Mouse (Mus musculus) midbrain, embryonic 12.5 days (tissue): ENCODE measurements around the gene Enpp5. TPM values are rescaled to one million over a fixed set of nuclear protein-coding genes. Genes with fewer than 3 reads are reported as not detected.

ENCODE experiments used
- ATAC-seq: fragments of 200-750 bp; cut with Nextera tagmentation; 2 replicates; pipeline ENCODE4 v1.8.0; 2017; ENCODE audit warnings: low read depth, moderate TSS enrichment, moderate library complexity; ENCODE audit not compliant: low FRiP score
- H3K27ac ChIP-seq: fragments of 300-500 bp; sonication (generic); replicated peaks from 2 replicates; pipeline ENCODE4 v1.5.1; 2016; ENCODE audit warnings: mild to moderate bottlenecking
- H3K27me3 ChIP-seq: fragments of 300-500 bp; sonication (generic); 2 replicates; pipeline ENCODE4 v1.6.1; 2016; ENCODE audit warnings: mild to moderate bottlenecking
- H3K36me3 ChIP-seq: fragments of 300-500 bp; sonication (generic); 2 replicates; pipeline ENCODE4 v1.6.1; 2016
- H3K4me1 ChIP-seq: fragments of 300-500 bp; sonication (generic); 2 replicates; pipeline ENCODE4 v1.6.1; 2016
- H3K4me2 ChIP-seq: fragments of 300-500 bp; sonication (generic); replicated peaks from 2 replicates; pipeline ENCODE4 v1.6.1; 2016; ENCODE audit warnings: mild to moderate bottlenecking, moderate library complexity
- H3K4me3 ChIP-seq: fragments of 300-500 bp; sonication (generic); 2 replicates; pipeline ENCODE4 v1.5.1; 2016; ENCODE audit warnings: mild to moderate bottlenecking
- H3K9ac ChIP-seq: fragments of 300-500 bp; sonication (generic); replicated peaks from 2 replicates; pipeline ENCODE4 v1.6.1; 2016; ENCODE audit warnings: mild to moderate bottlenecking, moderate library complexity
- H3K9me3 ChIP-seq: fragments of 300-500 bp; sonication (generic); 2 replicates; pipeline ENCODE4 v1.6.1; 2016; ENCODE audit warnings: mild to moderate bottlenecking
- WGBS: fragments of 180-500 bp; shearing (Covaris S2); methylation state at CpG from one replicate; pipeline ENCODE4 v1.1.7; 2016; 5-methylcytosine and 5-hydroxymethylcytosine counted together
- polyA plus RNA-seq: library from polyadenylated mRNA; unstranded; fragments of >200 nt; fragmentation: Nextera tagmentation; extraction: Ambion mirVana; gene quantifications from 2 replicates; pipeline ENCODE4 v1.2.1, GENCODE M21; 2016

Enpp5 gene
- polyA plus RNA-seq, 1 experiment from 2014 or later, result 29.9 TPM

GRCm38 (mm10) chr17:44134545-44134944 is 55.9 kb downstream of the Enpp5 start:
- no peaks in the 10 kb centered on the region for H3K9me3 ChIP-seq
- no peak overlapping the region; the same call in 1 of the 2 replicates for H3K27ac ChIP-seq
- H3K4me3 ChIP-seq, result no peak overlapping the region
- no peak overlapping the region for H3K4me2 ChIP-seq
- ATAC-seq, result no peak
- H3K4me1 ChIP-seq, result no peaks in the 10 kb centered on the region
- H3K27me3 ChIP-seq, result no peaks in the 10 kb centered on the region
- H3K36me3 ChIP-seq, result no peaks in the 10 kb centered on the region
- H3K9ac ChIP-seq, result no peak overlapping the region
- 79% methylated on average over 9 of the region's 9 CpGs for WGBS

GRCm38 (mm10) chr17:44136018-44136417 is 57.4 kb downstream of the Enpp5 start:
- 79% methylated on average over 8 of the region's 8 CpGs for WGBS
- no peak overlapping the region for H3K9ac ChIP-seq
- H3K27me3 ChIP-seq, result no peaks in the 10 kb centered on the region
- H3K27ac ChIP-seq, result no peak overlapping the region
- no peak overlapping the region for H3K4me2 ChIP-seq
- no peaks in the 10 kb centered on the region for H3K4me1 ChIP-seq
- no peak for ATAC-seq
- H3K9me3 ChIP-seq, result no peaks in the 10 kb centered on the region
- no peaks in the 10 kb centered on the region for H3K36me3 ChIP-seq
- no peak overlapping the region for H3K4me3 ChIP-seq

Other genes starting within 250 kb of the Enpp5 start
- gene Enpp4, start 27.0 kb downstream of the Enpp5 start, polyA plus RNA-seq, result 2.9 and 3.7 TPM in 2 replicates
- 1.4 and 1.6 TPM in 2 replicates for gene Clic5, start 109.8 kb downstream of the Enpp5 start, polyA plus RNA-seq